Mouse (Mus musculus) ZHBTc4 (cell line): ENCODE data around the gene Olfr1245.
"Not testable (repeated sequence)": the region's sequence is repeated elsewhere in the genome, so short reads cannot be mapped to it uniquely, and the experiment has no call there.

Source experiments
- DNase-seq: peaks from one replicate; pipeline ENCODE4 v3.0.0-alpha.2; 2011; ENCODE audit warnings: low read depth, low spot score

The Olfr1245 gene

GRCm38 (mm10) chr2:89578347-89578746, at the start of gene Olfr1245:
TSS of gene Olfr1245 (minus strand) at chr2:89578447.
- no peak for DNase-seq

GRCm38 (mm10) chr2:89618145-89618544, 39.9 kb upstream of the Olfr1245 start, which contains the start of gene Olfr1248:
TSS of gene Olfr1248 (minus strand) at chr2:89618245.
- DNase-seq = not testable (repeated sequence)

GRCm38 (mm10) chr2:89614030-89614429, 35.8 kb upstream of the Olfr1245 start, which contains the start of gene Olfr1247:
TSS of gene Olfr1247 (minus strand) at chr2:89614130.
- no peak for DNase-seq

- DNase-seq = no peak
Measured at GRCm38 (mm10) chr2:89593057-89593456, 14.8 kb upstream of the Olfr1245 start, which contains the start of gene Olfr1246. TSS of gene Olfr1246 (minus strand) at chr2:89593157.

GRCm38 (mm10) chr2:89562706-89563105, 15.5 kb downstream of the Olfr1245 start:
- peak; percentile 71 for DNase-seq

- no peak for DNase-seq
Measured at GRCm38 (mm10) chr2:89544516-89544915, 33.7 kb downstream of the Olfr1245 start.

- DNase-seq = no peak
Measured at GRCm38 (mm10) chr2:89539923-89540322, 38.3 kb downstream of the Olfr1245 start.

GRCm38 (mm10) chr2:89531387-89531786, 46.9 kb downstream of the Olfr1245 start, which contains the start of gene Olfr1243:
TSS of gene Olfr1243 (minus strand) at chr2:89531487.
- DNase-seq = no peak
